Mouse (Mus musculus) MEL (cell line): ENCODE results near the gene Rps23. TPM values are rescaled to one million over a fixed set of nuclear protein-coding genes. Genes with fewer than 3 reads are reported as not detected.

Source experiments
- DNase-seq: peaks from one replicate; pipeline ENCODE4 v3.0.0; 2011; ENCODE audit warnings: low read depth, low spot score
- H3K27ac ChIP-seq: 2 replicates; pipeline ENCODE4 v1.5.1; 2012; ENCODE audit warnings: low read depth, mild to moderate bottlenecking, control low read depth, low read length, moderate library complexity; ENCODE audit not compliant: control insufficient read depth
- H3K27me3 ChIP-seq, 2 experiments: fragments of 150-350 bp in 1 of 2; sonication (generic) in 1 of 2; 2 replicates each; pipeline ENCODE4 v1.6.1; 2012; ENCODE audit warnings: low read length in 2 of 2, mild to moderate bottlenecking in 2 of 2, improper control_type of control experiment in 1 of 2, moderate library complexity in 1 of 2; ENCODE audit not compliant: insufficient read depth in 2 of 2, control insufficient read depth in 1 of 2
- H3K36me3 ChIP-seq, 2 experiments: 2 replicates each; pipeline ENCODE4 v1.6.1; 2012 to 2014; ENCODE audit warnings: low read length in 2 of 2, improper control_type of control experiment in 1 of 2, inconsistent platforms in 1 of 2, mild to moderate bottlenecking in 1 of 2; ENCODE audit not compliant: insufficient read depth in 2 of 2, control insufficient read depth in 1 of 2
- H3K4me1 ChIP-seq, 2 experiments: fragments of 150-350 bp in 1 of 2; sonication (generic) in 1 of 2; 2 replicates each; pipeline ENCODE4 v1.6.1; 2012; ENCODE audit warnings: low read length in 2 of 2, improper control_type of control experiment in 1 of 2, mild to moderate bottlenecking in 1 of 2; ENCODE audit not compliant: insufficient read depth in 2 of 2, control insufficient read depth in 1 of 2
- H3K4me3 ChIP-seq, 2 experiments: fragments of 150-350 bp in 1 of 2; sonication (generic) in 1 of 2; 2 replicates each; pipeline ENCODE4 v1.5.1; 2012; ENCODE audit warnings: low read depth in 2 of 2, low read length in 2 of 2, mild to moderate bottlenecking in 2 of 2, moderate library complexity in 2 of 2, control low read depth in 1 of 2, improper control_type of control experiment in 1 of 2; ENCODE audit not compliant: control insufficient read depth in 1 of 2, insufficient read depth in 1 of 2
- H3K79me2 ChIP-seq: 2 replicates; pipeline ENCODE4 v1.6.1; 2012; ENCODE audit warnings: mild to moderate bottlenecking, low read length, moderate library complexity; ENCODE audit not compliant: control insufficient read depth, poor library complexity, insufficient read depth
- H3K9ac ChIP-seq: 2 replicates; pipeline ENCODE4 v1.6.1; 2012; ENCODE audit warnings: low read depth, mild to moderate bottlenecking, control low read depth, low read length, moderate library complexity; ENCODE audit not compliant: control insufficient read depth, poor library complexity, severe bottlenecking
- H3K9me3 ChIP-seq: fragments of 150-350 bp; sonication (generic); replicated peaks from 2 replicates; pipeline ENCODE4 v1.6.1; 2012; ENCODE audit warnings: mild to moderate bottlenecking, low read length, improper control_type of control experiment, moderate library complexity; ENCODE audit not compliant: insufficient read depth
- BHLHE40 ChIP-seq: IDR thresholded peaks from 2 replicates; pipeline ENCODE4 v1.6.1; 2012; ENCODE audit warnings: low read depth, mild to moderate bottlenecking, inconsistent platforms, low read length, improper control_type of control experiment, borderline replicate concordance
- CTCF ChIP-seq, 3 experiments: IDR thresholded peaks in 2 of 3; conservative IDR thresholded peaks in 1 of 3; 2 replicates each; pipeline ENCODE4 v1.5.1; 2011 to 2012; ENCODE audit warnings: low read length in 3 of 3, low read depth in 2 of 3, mild to moderate bottlenecking in 2 of 3, improper control_type of control experiment in 1 of 3, inconsistent platforms in 1 of 3, mixed read lengths in 1 of 3, moderate library complexity in 1 of 3; ENCODE audit not compliant: control insufficient read depth in 1 of 3, insufficient read depth in 1 of 3, poor library complexity in 1 of 3, severe bottlenecking in 1 of 3
- MYB ChIP-seq: IDR thresholded peaks from 2 replicates; pipeline ENCODE4 v1.6.1; 2011; ENCODE audit warnings: mild to moderate bottlenecking, low read depth, low read length, improper control_type of control experiment
- MYC ChIP-seq: IDR thresholded peaks from 2 replicates; pipeline ENCODE4 v1.6.1; 2011; ENCODE audit warnings: low read depth, mild to moderate bottlenecking, low read length, improper control_type of control experiment, moderate library complexity
- NELFE ChIP-seq: IDR thresholded peaks from 2 replicates; pipeline ENCODE4 v1.6.1; 2011; ENCODE audit warnings: low read depth, low read length, improper control_type of control experiment
- POLR2A ChIP-seq, 2 experiments: IDR thresholded peaks; 2 replicates each; pipeline ENCODE4 v1.6.1; 2011 to 2012; ENCODE audit warnings: low read length in 2 of 2, mild to moderate bottlenecking in 2 of 2, control low read depth in 1 of 2, improper control_type of control experiment in 1 of 2, low read depth in 1 of 2, moderate library complexity in 1 of 2; ENCODE audit not compliant: control insufficient read depth in 1 of 2, insufficient read depth in 1 of 2, poor library complexity in 1 of 2
- POLR2AphosphoS2 ChIP-seq: IDR thresholded peaks from 2 replicates; pipeline ENCODE4 v1.6.1; 2011; ENCODE audit warnings: low read length, improper control_type of control experiment
- TAL1 ChIP-seq: IDR thresholded peaks from 2 replicates; pipeline ENCODE4 v1.6.1; 2012; ENCODE audit warnings: mild to moderate bottlenecking, inconsistent platforms, low read length, moderate library complexity, mixed read lengths
- ZC3H11A ChIP-seq: IDR thresholded peaks from 2 replicates; pipeline ENCODE4 v1.6.1; 2012; ENCODE audit warnings: low read depth, mild to moderate bottlenecking, inconsistent platforms, low read length, improper control_type of control experiment
- ZMIZ1 ChIP-seq: IDR thresholded peaks from 2 replicates; pipeline ENCODE4 v1.6.1; 2012; ENCODE audit warnings: low read depth, mild to moderate bottlenecking, inconsistent platforms, low read length, improper control_type of control experiment, moderate library complexity
- polyA plus RNA-seq, 2 experiments: library from polyadenylated mRNA; stranded (reverse) in 1 of 2; unstranded in 1 of 2; fragments of >175 nt in 1 of 2; fragments of >200 nt in 1 of 2; gene quantifications; 2 replicates each; pipeline versions ENCODE4 v1.2.1 to v1.2.4; 2012; ENCODE audit warnings: low replicate concordance in 2 of 2, low read depth in 1 of 2; ENCODE audit not compliant: insufficient read length in 2 of 2, insufficient read depth in 1 of 2, missing spikeins in 1 of 2
- total RNA-seq: library from RNA; depleted of rRNA; stranded (reverse); fragments of 300-350 nt; gene quantifications from 2 replicates; pipeline ENCODE4 v1.2.3, GENCODE M21; 2012

The Rps23 gene
- total and polyA plus RNA-seq, 3 experiments: 389 to 2,086 TPM; not detected in 1

DNA sequence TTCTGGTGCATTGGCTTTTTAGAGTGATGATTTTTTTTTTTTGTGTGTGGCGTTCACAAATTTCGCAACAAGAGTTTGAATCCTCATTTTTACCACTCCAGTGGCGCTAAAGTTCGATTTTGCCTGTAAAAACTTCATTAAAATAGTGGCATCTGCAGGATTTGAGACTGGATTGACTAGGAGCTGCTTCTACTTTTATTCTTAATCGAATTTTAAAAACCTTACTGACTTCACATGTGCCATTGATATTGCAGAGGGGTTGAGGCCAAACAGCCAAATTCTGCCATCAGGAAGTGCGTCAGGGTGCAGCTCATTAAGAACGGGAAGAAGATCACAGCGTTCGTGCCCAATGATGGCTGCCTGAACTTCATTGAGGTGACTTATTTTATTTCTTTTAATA is 1.3 kb downstream of the Rps23 start:
- Histone ChIP-seq H3K9me3 (no peaks in the 10 kb centered on the region), H3K27ac (peak overlapping the region; percentile 87), H3K9ac (peak overlapping the region; percentile 99), H3K4me1 (peaks cover 0 to 4% of the 10 kb centered on the region in 2 experiments; a peak in 1 of 4 replicates), H3K79me2 (peaks cover 7% of the 10 kb centered on the region), H3K27me3 (no peaks in the 10 kb centered on the region), H3K36me3 (peaks cover 2 to 18% of the 10 kb centered on the region in 2 experiments; a peak in 3 of 4 replicates), H3K4me3 (peak overlapping the region; percentile 91 to 92)
- TF ChIP-seq ZMIZ1 (no peak), NELFE (0 out of 2 replicates have a peak, but pooled peaks have one; percentile 11), MYC (peak; percentile 64), POLR2AphosphoS2 (no peak; the same call in 1 of the 2 replicates), TAL1 (no peak)
- DNase-seq: peak; percentile 60

GRCm38 (mm10) chr13:90925191-90925590 is 2.4 kb downstream of the Rps23 start:
- TF ChIP-seq POLR2A (IDR thresholded peaks at IDR 0.05; ENCODE audit: control insufficient read depth in 1 of 2, insufficient read depth in 1 of 2, low read depth in 1 of 2, low read length in 2 of 2, poor library complexity in 1 of 2) (peak in 1 of 2 experiments; percentile 48; a peak in 1 of 4 replicates), CTCF (IDR thresholded peaks at IDR 0.05 in 2 of 3, conservative IDR thresholded peaks at IDR 0.05 in 1 of 3; ENCODE audit: control insufficient read depth in 1 of 3, insufficient read depth in 1 of 3, low read depth in 2 of 3, low read length in 3 of 3, poor library complexity in 1 of 3, severe bottlenecking in 1 of 3) (no peak), ZC3H11A (no peak)
- TF ChIP-seq, all 39 proteins: peak for 1
- peaks cover 7% of the 10 kb centered on the region for H3K79me2 ChIP-seq
- H3K4me3 ChIP-seq: no peak overlapping the region
- no peaks in the 10 kb centered on the region for H3K27me3 ChIP-seq
- H3K36me3 ChIP-seq: peaks cover 2 to 14% of the 10 kb centered on the region in 2 experiments; a peak in 3 of 4 replicates
- no peaks in the 10 kb centered on the region for H3K9me3 ChIP-seq
- peaks cover 0 to 4% of the 10 kb centered on the region in 2 experiments; a peak in 1 of 4 replicates for H3K4me1 ChIP-seq
- no peak overlapping the region for H3K9ac ChIP-seq
- DNase-seq: peak; percentile 29
- peak overlapping the region; percentile 45; the same call in 1 of the 2 replicates for H3K27ac ChIP-seq

- Histone ChIP-seq H3K9ac (no peak overlapping the region), H3K79me2 (peaks cover 7% of the 10 kb centered on the region)
- TF ChIP-seq BHLHE40 (0 out of 2 replicates have a peak, but pooled peaks have one; percentile 18), MYB (no peak)
- TF ChIP-seq, all 39 proteins: peak for 1
- no peaks in the 10 kb centered on the region for H3K27me3 ChIP-seq
- H3K4me1 ChIP-seq: peaks cover 0 to 4% of the 10 kb centered on the region in 2 experiments; a peak in 1 of 4 replicates
- H3K36me3 ChIP-seq: peaks cover 2 to 14% of the 10 kb centered on the region in 2 experiments; a peak in 3 of 4 replicates
- no peak overlapping the region for H3K27ac ChIP-seq
- no peaks in the 10 kb centered on the region for H3K9me3 ChIP-seq
- peak; percentile 54 for DNase-seq
- no peak overlapping the region for H3K4me3 ChIP-seq
These were observed 3.5 kb downstream of the Rps23 start for GRCm38 (mm10) chr13:90926125-90926765.
